Mouse (Mus musculus): ENCODE measurements around the gene Hs3st3a1. TPM values are rescaled to one million over a fixed set of nuclear protein-coding genes. Genes with fewer than 3 reads are reported as not detected.

The Hs3st3a1 gene
- polyA plus RNA-seq, 1 experiment from 2014 or later: 0.59 TPM

DNA sequence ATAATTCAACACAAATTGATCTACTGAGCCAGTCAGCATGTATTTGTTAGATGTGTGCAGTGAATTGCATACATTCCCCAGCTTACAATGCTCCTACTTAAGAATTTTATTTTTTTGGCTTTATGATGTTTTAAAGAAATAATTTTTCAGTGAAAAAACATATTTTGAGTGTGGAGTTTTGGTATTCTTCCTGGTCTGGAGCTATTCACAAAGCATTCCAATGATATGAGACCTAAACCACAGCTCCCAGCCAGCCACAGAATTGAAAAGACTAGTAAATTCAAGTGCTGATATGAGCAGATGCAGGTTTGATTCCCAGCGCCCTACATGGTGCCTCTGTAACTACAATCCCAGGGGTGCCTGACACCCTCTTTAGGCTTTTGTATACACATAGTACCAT, 70.8 kb downstream of the Hs3st3a1 start:
- no peak overlapping the region for H3K9ac ChIP-seq
- 81% methylated on average over 1 of the region's 1 CpGs for WGBS
- no peak overlapping the region for H3K4me3 ChIP-seq (ENCODE audit: low read depth, low read length)
- no peak overlapping the region for H3K4me2 ChIP-seq
- no peaks in the 10 kb centered on the region for H3K36me3 ChIP-seq (ENCODE audit: insufficient read depth)
- no peak for DNase-seq
- ATAC-seq (ENCODE audit: insufficient read depth): no peak
- H3K27ac ChIP-seq (ENCODE audit: low read depth): no peak overlapping the region
- H3K4me1 ChIP-seq (ENCODE audit: insufficient read depth): no peaks in the 10 kb centered on the region
- no peaks in the 10 kb centered on the region for H3K9me3 ChIP-seq (ENCODE audit: low read depth, low read length)
- TF ChIP-seq CTCF (IDR thresholded peaks at IDR 0.05; ENCODE audit: low read depth): no peak
- no peaks in the 10 kb centered on the region for H3K27me3 ChIP-seq (ENCODE audit: insufficient read depth, low read length)

GRCm38 (mm10) chr11:64507024-64507423, 71.9 kb downstream of the Hs3st3a1 start:
- no peak for TF ChIP-seq CTCF (IDR thresholded peaks at IDR 0.05; ENCODE audit: low read depth)
- ATAC-seq (ENCODE audit: insufficient read depth) (no peak), DNase-seq (peak; percentile 51)
- H3K4me1 ChIP-seq (ENCODE audit: insufficient read depth): 0 out of 2 replicates have a peak, but pooled peaks cover 3% of the 10 kb centered on the region
- H3K27me3 ChIP-seq (ENCODE audit: insufficient read depth, low read length): peaks cover 2% of the 10 kb centered on the region; the same call in 1 of the 2 replicates
- H3K27ac ChIP-seq (ENCODE audit: low read depth): no peak overlapping the region
- H3K9ac ChIP-seq: no peak overlapping the region
- no peak overlapping the region for H3K4me3 ChIP-seq (ENCODE audit: low read depth, low read length)
- H3K4me2 ChIP-seq: no peak overlapping the region
- no peaks in the 10 kb centered on the region for H3K36me3 ChIP-seq (ENCODE audit: insufficient read depth)
- 52% methylated on average over 3 of the region's 3 CpGs for WGBS
- H3K9me3 ChIP-seq (ENCODE audit: low read depth, low read length): no peaks in the 10 kb centered on the region

GRCm38 (mm10) chr11:64509106-64509505, 74.0 kb downstream of the Hs3st3a1 start:
- 57% methylated on average over 2 of the region's 2 CpGs for WGBS
- no peak overlapping the region for H3K9ac ChIP-seq
- TF ChIP-seq CTCF (IDR thresholded peaks at IDR 0.05; ENCODE audit: low read depth): no peak

DNA sequence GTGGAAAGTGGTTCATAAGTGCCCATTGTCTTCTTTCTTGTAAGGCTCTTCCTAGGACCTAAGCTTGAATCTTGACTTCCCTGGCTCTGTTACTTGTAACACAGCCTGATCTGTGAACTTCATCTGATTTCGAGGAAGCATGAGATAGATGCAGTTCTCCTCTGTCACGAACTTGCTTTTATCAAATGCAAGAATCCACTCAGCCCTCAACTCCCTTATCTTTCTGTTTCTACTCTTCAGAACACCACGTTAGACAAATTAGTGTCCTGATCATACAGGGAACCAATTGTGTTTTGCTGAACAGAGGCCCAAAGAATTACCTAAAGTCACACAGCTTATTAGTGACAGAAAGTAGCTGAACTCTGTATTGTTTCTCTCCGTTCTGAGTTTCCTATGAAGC, 77.2 kb downstream of the Hs3st3a1 start:
- Histone ChIP-seq H3K9me3 (ENCODE audit: low read depth, low read length) (no peaks in the 10 kb centered on the region), H3K4me3 (ENCODE audit: low read depth, low read length) (no peak overlapping the region), H3K27ac (ENCODE audit: low read depth) (no peak overlapping the region), H3K4me1 (ENCODE audit: insufficient read depth) (peaks cover 6% of the 10 kb centered on the region; the same call in 1 of the 2 replicates), H3K27me3 (ENCODE audit: insufficient read depth, low read length) (peaks cover 2% of the 10 kb centered on the region; the same call in 1 of the 2 replicates), H3K9ac (no peak overlapping the region), H3K4me2 (no peak overlapping the region), H3K36me3 (ENCODE audit: insufficient read depth) (no peaks in the 10 kb centered on the region)
- 66% methylated on average over 4 of the region's 4 CpGs for WGBS
- DNase-seq: no peak
- no peak for TF ChIP-seq CTCF (IDR thresholded peaks at IDR 0.05; ENCODE audit: low read depth)
- no peak for ATAC-seq (ENCODE audit: insufficient read depth)

More at GRCm38 (mm10) chr11:64509106-64509505, 74.0 kb downstream of the Hs3st3a1 start:
- ATAC-seq (ENCODE audit: insufficient read depth) (no peak), DNase-seq (no peak)
- Histone ChIP-seq H3K4me3 (ENCODE audit: low read depth, low read length) (no peak overlapping the region), H3K4me1 (ENCODE audit: insufficient read depth) (0 out of 2 replicates have a peak, but pooled peaks cover 3% of the 10 kb centered on the region), H3K4me2 (no peak overlapping the region), H3K27ac (ENCODE audit: low read depth) (no peak overlapping the region), H3K9me3 (ENCODE audit: low read depth, low read length) (no peaks in the 10 kb centered on the region), H3K36me3 (ENCODE audit: insufficient read depth) (no peaks in the 10 kb centered on the region), H3K27me3 (ENCODE audit: insufficient read depth, low read length) (peaks cover 2% of the 10 kb centered on the region; the same call in 1 of the 2 replicates)

- ATAC-seq (ENCODE audit: insufficient read depth): no peak
- WGBS: 80% methylated on average over 5 of the region's 5 CpGs
These were observed 78.3 kb downstream of the Hs3st3a1 start for GRCm38 (mm10) chr11:64513419-64513818.

GRCm38 (mm10) chr11:64516712-64517589, 81.8 kb downstream of the Hs3st3a1 start:
- TF ChIP-seq CTCF (IDR thresholded peaks at IDR 0.05; ENCODE audit: low read depth): no peak
- DNase-seq (no peak), ATAC-seq (ENCODE audit: insufficient read depth) (no peak)
- peaks cover 29% of the 10 kb centered on the region for H3K27me3 ChIP-seq (ENCODE audit: insufficient read depth, low read length)
- H3K4me3 ChIP-seq (ENCODE audit: low read depth, low read length): no peak overlapping the region
- 68% methylated on average over 9 of the region's 9 CpGs for WGBS
- no peaks in the 10 kb centered on the region for H3K9me3 ChIP-seq (ENCODE audit: low read depth, low read length)
- H3K4me1 ChIP-seq (ENCODE audit: insufficient read depth): peaks cover 4% of the 10 kb centered on the region; the same call in 1 of the 2 replicates
- no peaks in the 10 kb centered on the region for H3K36me3 ChIP-seq (ENCODE audit: insufficient read depth)
- H3K9ac ChIP-seq: no peak overlapping the region
- no peak overlapping the region for H3K27ac ChIP-seq (ENCODE audit: low read depth)
- no peak overlapping the region for H3K4me2 ChIP-seq

More at GRCm38 (mm10) chr11:64513419-64513818, 78.3 kb downstream of the Hs3st3a1 start:
- Histone ChIP-seq H3K4me3 (ENCODE audit: low read depth, low read length) (no peak overlapping the region), H3K4me2 (no peak overlapping the region), H3K4me1 (ENCODE audit: insufficient read depth) (peaks cover 6% of the 10 kb centered on the region; the same call in 1 of the 2 replicates), H3K9ac (no peak overlapping the region), H3K27ac (ENCODE audit: low read depth) (no peak overlapping the region), H3K27me3 (ENCODE audit: insufficient read depth, low read length) (peaks cover 3% of the 10 kb centered on the region; the same call in 1 of the 2 replicates), H3K9me3 (ENCODE audit: low read depth, low read length) (no peaks in the 10 kb centered on the region), H3K36me3 (ENCODE audit: insufficient read depth) (no peaks in the 10 kb centered on the region)
- no peak for DNase-seq
- TF ChIP-seq CTCF (IDR thresholded peaks at IDR 0.05; ENCODE audit: low read depth): no peak

- DNase-seq (no peak), ATAC-seq (ENCODE audit: insufficient read depth) (no peak)
- Histone ChIP-seq H3K4me2 (no peak overlapping the region), H3K4me3 (ENCODE audit: low read depth, low read length) (no peak overlapping the region), H3K36me3 (ENCODE audit: insufficient read depth) (no peaks in the 10 kb centered on the region), H3K9ac (no peak overlapping the region), H3K27ac (ENCODE audit: low read depth) (no peak overlapping the region), H3K4me1 (ENCODE audit: insufficient read depth) (peaks cover 4% of the 10 kb centered on the region; the same call in 1 of the 2 replicates), H3K9me3 (ENCODE audit: low read depth, low read length) (no peaks in the 10 kb centered on the region), H3K27me3 (ENCODE audit: insufficient read depth, low read length) (peaks cover 30% of the 10 kb centered on the region)
- TF ChIP-seq CTCF (IDR thresholded peaks at IDR 0.05; ENCODE audit: low read depth): no peak
- WGBS: 67% methylated on average over 6 of the region's 6 CpGs
These were observed 83.2 kb downstream of the Hs3st3a1 start for GRCm38 (mm10) chr11:64518146-64518841.
